Mouse (Mus musculus) myocyte (in vitro differentiated cells): ENCODE data around the gene 4931406P16Rik.

Source experiments
- MAX ChIP-seq: IDR thresholded peaks from one replicate; pipeline ENCODE4 v1.6.1; 2011; ENCODE audit warnings: low read depth, mild to moderate bottlenecking, control low read depth
- MYOD1 ChIP-seq, 3 experiments: IDR thresholded peaks; one replicate each; pipeline ENCODE4 v1.6.1; 2011; ENCODE audit warnings: control low read depth in 2 of 3, low read depth in 2 of 3, mild to moderate bottlenecking in 2 of 3, moderate library complexity in 1 of 3; ENCODE audit not compliant: insufficient read length in 2 of 3, control insufficient read depth in 1 of 3
- MYOG ChIP-seq, 3 experiments: IDR thresholded peaks; one replicate each; pipeline ENCODE4 v1.6.1; 2011; ENCODE audit warnings: control low read depth in 2 of 3, low read depth in 2 of 3, mild to moderate bottlenecking in 2 of 3; ENCODE audit not compliant: insufficient read length in 2 of 3, control insufficient read depth in 1 of 3, insufficient read depth in 1 of 3
- POLR2A ChIP-seq: IDR thresholded peaks from one replicate; pipeline ENCODE4 v1.6.1; 2011; ENCODE audit warnings: low read depth, mild to moderate bottlenecking, control low read depth, moderate library complexity; ENCODE audit not compliant: insufficient read length
- POLR2AphosphoS2 ChIP-seq: IDR thresholded peaks from one replicate; pipeline ENCODE4 v1.6.1; 2011; ENCODE audit warnings: low read depth, control low read depth; ENCODE audit not compliant: insufficient read length
- REST ChIP-seq: IDR thresholded peaks from one replicate; pipeline ENCODE4 v1.6.1; 2011; ENCODE audit warnings: mild to moderate bottlenecking, control low read depth, moderate library complexity; ENCODE audit not compliant: insufficient read depth, insufficient read length
- SRF ChIP-seq: IDR thresholded peaks from one replicate; pipeline ENCODE4 v1.6.1; 2011; ENCODE audit warnings: low read depth; ENCODE audit not compliant: control insufficient read depth, insufficient read length
- TCF12 ChIP-seq: IDR thresholded peaks from one replicate; pipeline ENCODE4 v1.6.1; 2011; ENCODE audit warnings: mild to moderate bottlenecking, control low read depth; ENCODE audit not compliant: poor library complexity, insufficient read depth, severe bottlenecking
- USF1 ChIP-seq: IDR thresholded peaks from one replicate; pipeline ENCODE4 v1.6.1; 2011; ENCODE audit warnings: low read depth, mild to moderate bottlenecking, control low read depth, moderate library complexity

DNA sequence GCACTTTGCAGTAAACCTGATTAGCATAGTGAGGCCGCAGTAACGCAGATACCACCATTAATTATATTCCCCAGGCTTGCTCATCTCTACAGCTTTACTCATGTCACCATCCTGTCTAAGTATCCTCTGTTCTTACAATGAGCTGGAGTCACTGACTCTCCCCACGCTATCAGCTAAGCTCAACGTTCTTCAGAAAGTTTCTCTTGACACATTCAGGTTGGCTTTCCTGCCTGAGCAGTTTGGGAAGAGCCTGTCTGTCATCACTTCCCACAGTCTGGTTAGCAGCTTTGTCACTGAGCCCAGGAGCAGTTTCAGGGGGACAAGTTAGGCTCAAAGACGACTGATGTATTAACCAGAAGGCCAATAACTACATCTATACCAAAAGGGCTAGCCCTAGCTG is 4.8 kb downstream of the 4931406P16Rik start:
- TF ChIP-seq MAX, result no peak
- TF ChIP-seq POLR2A, result no peak
- no peak for TF ChIP-seq USF1
- no peak for TF ChIP-seq TCF12
- no peak for TF ChIP-seq MYOG (IDR thresholded peaks at IDR 0.05; ENCODE audit: control insufficient read depth in 1 of 3, insufficient read depth in 1 of 3, insufficient read length in 2 of 3, low read depth in 2 of 3)
- no peak for TF ChIP-seq REST
- TF ChIP-seq SRF, result no peak
- TF ChIP-seq POLR2AphosphoS2, result no peak
- TF ChIP-seq MYOD1 (IDR thresholded peaks at IDR 0.05; ENCODE audit: control insufficient read depth in 1 of 3, insufficient read length in 2 of 3, low read depth in 2 of 3), result no peak
